In genomic region chr19:11747298-11747697, GRCm38 (mm10) we compare ENCODE assay signal across 42 mouse cellular contexts. TPM values are rescaled to one million over a fixed set of nuclear protein-coding genes. Genes with fewer than 3 reads are reported as not detected.
"Had no signal": no experiment of that assay in that cellular context is flagged by ENCODE, and none has a peak within 500 bp of the region (broad histone marks: within the 10 kb centered on the region; RNA-seq: fewer than 3 reads in every experiment).

Gene Gif (plus strand): TSS chr19:11747554.

- H3K36me3 ChIP-seq: heart, embryonic 10.5 days; heart, embryonic 12.5 days; heart, embryonic 13.5 days; heart, embryonic 15.5 days; hindbrain, embryonic 10.5 days; hindbrain, embryonic 12.5 days; hindbrain, embryonic 13.5 days; hindbrain, embryonic 15.5 days; intestine, embryonic 15.5 days; kidney, embryonic 15.5 days had no signal

- H3K27ac ChIP-seq: heart, adult 2 months; heart, embryonic 10.5 days; heart, embryonic 13.5 days; heart, embryonic 15.5 days; hindbrain, embryonic 10.5 days; hindbrain, embryonic 12.5 days; hindbrain, embryonic 13.5 days; hindbrain, embryonic 14.5 days; hindbrain, embryonic 15.5 days; hindbrain, postnatal 0 days; intestine, embryonic 15.5 days; kidney, embryonic 15.5 days; kidney, postnatal 0 days; layer of hippocampus, adult 2 months had no signal

- DNase-seq: heart, adult 2 months; heart, postnatal 10 days; heart, postnatal 14 days; heart, postnatal 36 days; heart, postnatal 4 days; kidney, adult 11 months; kidney, adult 18-20 months; kidney, adult 2 months; kidney, adult 8-10 months; kidney, adult 9 months; kidney, postnatal 10 days; kidney, postnatal 14 days; kidney, postnatal 25 days; kidney, postnatal 36 days; kidney, postnatal 4 days; layer of hippocampus, adult 9-11 months had no signal

- ATAC-seq: hindbrain, embryonic 16.5 days; hindbrain, postnatal 0 days; inflammation-experienced regulatory T-cells, adult 6 months; intestine, embryonic 15.5 days; intestine, embryonic 16.5 days; intestine, postnatal 0 days had no signal

- H3K9ac ChIP-seq: heart, embryonic 12.5 days; heart, embryonic 13.5 days; heart, embryonic 15.5 days; hindbrain, embryonic 12.5 days; hindbrain, embryonic 13.5 days; hindbrain, embryonic 14.5 days; hindbrain, embryonic 15.5 days; intestine, embryonic 15.5 days; kidney, embryonic 15.5 days had no signal

- H3K9me3 ChIP-seq: heart, embryonic 10.5 days; heart, embryonic 12.5 days; heart, embryonic 13.5 days; heart, embryonic 15.5 days; hindbrain, embryonic 10.5 days; hindbrain, embryonic 12.5 days; hindbrain, embryonic 13.5 days; hindbrain, embryonic 15.5 days; intestine, embryonic 15.5 days; kidney, embryonic 15.5 days had no signal

- H3K4me2 ChIP-seq: heart, embryonic 11.5 days; heart, embryonic 12.5 days; heart, embryonic 13.5 days; heart, embryonic 15.5 days; hindbrain, embryonic 12.5 days; hindbrain, embryonic 13.5 days; hindbrain, embryonic 14.5 days; hindbrain, embryonic 15.5 days; intestine, embryonic 15.5 days; kidney, embryonic 15.5 days had no signal

- H3K4me3 ChIP-seq: heart, adult 2 months; heart, embryonic 10.5 days; heart, embryonic 12.5 days; heart, embryonic 13.5 days; heart, embryonic 15.5 days; hindbrain, embryonic 10.5 days; hindbrain, embryonic 12.5 days; hindbrain, embryonic 13.5 days; hindbrain, embryonic 15.5 days; intestine, embryonic 15.5 days; kidney, embryonic 15.5 days; layer of hippocampus, adult 2 months had no signal

- H3K4me1 ChIP-seq: heart, embryonic 13.5 days; heart, embryonic 15.5 days; hindbrain, embryonic 10.5 days; hindbrain, embryonic 12.5 days; hindbrain, embryonic 13.5 days; hindbrain, embryonic 15.5 days; intestine, embryonic 15.5 days; kidney, embryonic 15.5 days had no signal

- H3K27me3 ChIP-seq: heart, embryonic 12.5 days; heart, embryonic 13.5 days; heart, embryonic 15.5 days; hindbrain, embryonic 12.5 days; hindbrain, embryonic 13.5 days; hindbrain, embryonic 15.5 days; intestine, embryonic 15.5 days; kidney, embryonic 15.5 days had no signal

RNA-seq across cellular contexts. Expression of gene Gif, which starts in this region (rescaled TPM):
- polyA plus RNA-seq: heart, adult 2 months; heart, embryonic 10.5 days; heart, embryonic 11.5 days; heart, embryonic 12.5 days; heart, embryonic 13.5 days; heart, embryonic 14.5 days; heart, embryonic 15.5 days; heart, embryonic 16.5 days; heart, postnatal 0 days; hindbrain, embryonic 10.5 days; hindbrain, embryonic 11.5 days; hindbrain, embryonic 12.5 days; hindbrain, embryonic 13.5 days; hindbrain, embryonic 14.5 days; hindbrain, embryonic 15.5 days; hindbrain, embryonic 16.5 days; hindbrain, postnatal 0 days; inflammation-experienced regulatory T-cells, adult 6 months; intestine, embryonic 14.5 days; intestine, embryonic 15.5 days; intestine, embryonic 16.5 days; intestine, postnatal 0 days; kidney, adult 2 months; kidney, embryonic 14.5 days; kidney, embryonic 15.5 days; kidney, embryonic 16.5 days; kidney, postnatal 0 days had no signal
